Comparison of ENCODE assay signal across 15 mouse cellular contexts in the genomic region with DNA sequence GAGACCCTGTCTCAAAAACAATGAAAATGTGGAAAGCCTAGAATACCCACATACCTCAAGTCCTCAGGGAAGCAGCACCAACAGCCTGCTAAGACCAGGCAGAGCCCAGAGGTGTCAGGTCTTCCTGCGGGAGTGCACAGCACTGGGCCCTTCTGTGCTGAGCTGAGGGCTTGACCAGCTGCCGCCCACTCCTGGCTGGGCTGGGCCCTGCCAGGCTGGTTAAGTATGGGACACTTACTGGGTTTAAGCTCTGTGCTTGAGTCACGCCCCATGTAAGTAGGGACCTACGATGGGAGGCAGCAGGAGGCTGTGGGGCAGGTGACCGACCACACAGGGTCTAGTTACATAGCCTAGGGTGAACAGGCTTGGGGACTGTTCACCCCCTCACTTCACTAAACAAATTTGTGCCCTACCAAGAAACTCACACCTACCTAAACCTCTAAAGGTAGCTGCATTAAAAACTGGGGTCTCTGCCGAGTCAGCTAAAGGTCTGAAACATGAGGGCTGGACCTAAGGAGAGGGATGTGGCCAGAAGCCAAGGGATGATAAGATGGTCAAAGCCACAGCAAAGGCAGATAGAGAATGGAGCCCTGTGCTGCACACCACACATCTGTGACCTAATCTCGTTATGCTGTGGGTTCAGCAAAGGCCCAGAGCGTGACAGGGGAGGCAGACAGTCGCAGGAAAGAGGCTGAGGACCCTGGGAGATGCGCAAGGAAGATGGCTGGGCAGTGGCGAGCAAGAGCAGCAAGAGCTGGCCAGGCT. TPM values are rescaled to one million over a fixed set of nuclear protein-coding genes. Genes with fewer than 3 reads are reported as not detected.
A peak's percentile ranks its signal among the peaks of the same experiment; 100 is the strongest.
DNase-seq lines count a peak whose midpoint lies in the region; ATAC-seq and TF ChIP-seq lines count a peak whose summit lies in the region.
"Had no signal": no experiment of that assay in that cellular context is flagged by ENCODE, and none has a peak within 500 bp of the region (broad histone marks: within the 10 kb centered on the region; RNA-seq: fewer than 3 reads in every experiment).

No protein-coding gene starts in this region.

- no peaks in the 10 kb centered on the region for H3K27me3 ChIP-seq in forebrain, embryonic 10.5 days (ENCODE audit: poor library complexity, severe bottlenecking)
- H3K27me3 ChIP-seq in forebrain, embryonic 12.5 days: no peaks in the 10 kb centered on the region
- H3K27me3 ChIP-seq in C2C12 (ENCODE audit: control insufficient read depth, insufficient read depth, insufficient read length): no peaks in the 10 kb centered on the region
- H3K27me3 ChIP-seq in liver, embryonic 13.5 days: no peaks in the 10 kb centered on the region
- H3K27me3 ChIP-seq: forebrain, embryonic 13.5 days; heart, embryonic 15.5 days; neural tube, embryonic 15.5 days had no signal

- H3K4me2 ChIP-seq in forebrain, embryonic 12.5 days: no peak overlapping the region
- H3K4me2 ChIP-seq in liver, embryonic 13.5 days: peak overlapping the region; percentile 20; the same call in 1 of the 2 replicates
- H3K4me2 ChIP-seq: forebrain, embryonic 13.5 days; neural tube, embryonic 15.5 days had no signal

- no peak for DNase-seq in forebrain, embryonic 10.5 days (ENCODE audit: extremely low spot score, low spot score)
- no peak for DNase-seq in layer of hippocampus, adult 2 months (ENCODE audit: low spot score in 2 of 2)
- no peak for DNase-seq in layer of hippocampus, adult 9-10 months (ENCODE audit: low spot score)
- DNase-seq in liver, embryonic 13.5 days: peak; percentile 33
- DNase-seq in thymus, postnatal 36 days: no peak
- no peak for DNase-seq in left cerebral cortex, adult 9 months (ENCODE audit: low spot score in 2 of 2)
- DNase-seq: cerebellum, adult 2 months; kidney, postnatal 4 days; thymus, adult 2 months had no signal

- peak overlapping the region; percentile 33 for H3ac ChIP-seq in C2C12 (ENCODE audit: control insufficient read depth, insufficient read length, low read depth)

- TF ChIP-seq CTCF in layer of hippocampus, adult 2 months (conservative IDR thresholded peaks at IDR 0.05): no peak
- no peak for TF ChIP-seq CTCF in C2C12 (IDR thresholded peaks at IDR 0.05; ENCODE audit: control insufficient read depth, insufficient read depth, insufficient read length)

- no peak overlapping the region for H3K4me3 ChIP-seq in forebrain, embryonic 10.5 days
- no peak overlapping the region for H3K4me3 ChIP-seq in forebrain, embryonic 12.5 days (replicated peaks)
- no peak overlapping the region for H3K4me3 ChIP-seq in layer of hippocampus, adult 2 months
- no peak overlapping the region for H3K4me3 ChIP-seq in C2C12 (ENCODE audit: insufficient read depth, poor library complexity, severe bottlenecking)
- no peak overlapping the region for H3K4me3 ChIP-seq in liver, embryonic 13.5 days (replicated peaks)
- H3K4me3 ChIP-seq: forebrain, embryonic 13.5 days; heart, embryonic 15.5 days; neural tube, embryonic 15.5 days had no signal

- no peak overlapping the region for H3K9ac ChIP-seq in forebrain, embryonic 12.5 days
- H3K9ac ChIP-seq in liver, embryonic 13.5 days: peak overlapping the region; percentile 50
- H3K9ac ChIP-seq: forebrain, embryonic 13.5 days; heart, embryonic 15.5 days; neural tube, embryonic 15.5 days had no signal

- H3K79me3 ChIP-seq in C2C12 (ENCODE audit: low read depth): peaks cover 5% of the 10 kb centered on the region

- H3K79me2 ChIP-seq in C2C12 (ENCODE audit: control insufficient read depth, insufficient read depth): peaks cover 10% of the 10 kb centered on the region

- WGBS in forebrain, embryonic 10.5 days: 85% methylated on average over 11 of the region's 11 CpGs
- WGBS in forebrain, embryonic 12.5 days: 84% methylated on average over 11 of the region's 11 CpGs
- WGBS in liver, embryonic 13.5 days (ENCODE audit: insufficient replicate concordance): 36% methylated on average over 11 of the region's 11 CpGs

- H3K4me1 ChIP-seq in forebrain, embryonic 10.5 days: peaks cover 47% of the 10 kb centered on the region
- peaks cover 34% of the 10 kb centered on the region for H3K4me1 ChIP-seq in forebrain, embryonic 12.5 days
- H3K4me1 ChIP-seq in liver, embryonic 13.5 days (replicated peaks): peaks cover 93% of the 10 kb centered on the region

- H3K27ac ChIP-seq in forebrain, embryonic 10.5 days: 0 out of 2 replicates have a peak overlapping the region, but pooled peaks have one; percentile 12
- no peak overlapping the region for H3K27ac ChIP-seq in forebrain, embryonic 12.5 days
- peak overlapping the region; percentile 96 for H3K27ac ChIP-seq in layer of hippocampus, adult 2 months
- H3K27ac ChIP-seq in liver, embryonic 13.5 days: peak overlapping the region; percentile 84
- H3K27ac ChIP-seq: forebrain, embryonic 13.5 days; neural tube, embryonic 15.5 days had no signal

- no peaks in the 10 kb centered on the region for H3K9me3 ChIP-seq in forebrain, embryonic 10.5 days
- H3K9me3 ChIP-seq in forebrain, embryonic 12.5 days: no peaks in the 10 kb centered on the region
- no peaks in the 10 kb centered on the region for H3K9me3 ChIP-seq in liver, embryonic 13.5 days (replicated peaks)
- H3K9me3 ChIP-seq: forebrain, embryonic 13.5 days; heart, embryonic 15.5 days; neural tube, embryonic 15.5 days had no signal

- no peaks in the 10 kb centered on the region for H3K36me3 ChIP-seq in forebrain, embryonic 10.5 days (replicated peaks)
- no peaks in the 10 kb centered on the region for H3K36me3 ChIP-seq in forebrain, embryonic 12.5 days (replicated peaks)
- no peaks in the 10 kb centered on the region for H3K36me3 ChIP-seq in C2C12 (ENCODE audit: control insufficient read depth, insufficient read depth)
- H3K36me3 ChIP-seq in liver, embryonic 13.5 days: no peaks in the 10 kb centered on the region
- H3K36me3 ChIP-seq: heart, embryonic 15.5 days; neural tube, embryonic 15.5 days had no signal

- no peak for ATAC-seq in forebrain, embryonic 12.5 days (ENCODE audit: low FRiP score)
- ATAC-seq in liver, embryonic 13.5 days (ENCODE audit: low read depth): peak; percentile 47
- ATAC-seq: forebrain, embryonic 13.5 days; intestine, postnatal 0 days had no signal

TF ChIP-seq in C2C12, 6 proteins besides CTCF, POLR2A, EP300 and RAD21:
- no peak for TF ChIP-seq MYOD1 (IDR thresholded peaks at IDR 0.05; ENCODE audit: control insufficient read depth, insufficient read length, low read depth)

RNA-seq across cellular contexts. Expression of gene Crtc1, which starts 19.3 kb away (rescaled TPM):
- polyA plus RNA-seq in forebrain, embryonic 10.5 days (2016; fragmentation: Nextera tagmentation; extraction: Ambion mirVana): 14.8 and 16.4 TPM in 2 replicates
- 18.3 and 22.0 TPM in 2 replicates for polyA plus RNA-seq in forebrain, embryonic 12.5 days (2016; fragmentation: Nextera tagmentation; extraction: Ambion mirVana)
- total RNA-seq in layer of hippocampus, adult 2 months (2021): 100 to 1,000 TPM; 191 to 208 TPM
- polyA plus RNA-seq in C2C12 (2012; fragmentation: generic; extraction: Trizol): 11.7 TPM
- 3.9 and 4.9 TPM in 2 replicates for polyA plus RNA-seq in liver, embryonic 13.5 days (2015; fragmentation: Nextera tagmentation; extraction: Ambion mirVana)

RNA-seq across cellular contexts. Expression of gene Comp, which starts 46.7 kb away (rescaled TPM):
- 0.19 and 0.38 TPM in 2 replicates for polyA plus RNA-seq in forebrain, embryonic 10.5 days (2016; fragmentation: Nextera tagmentation; extraction: Ambion mirVana)
- polyA plus RNA-seq in forebrain, embryonic 12.5 days (2016; fragmentation: Nextera tagmentation; extraction: Ambion mirVana): 0.08 and 0.34 TPM in 2 replicates
- total RNA-seq in layer of hippocampus, adult 2 months (2021): under 1 TPM; 0.29 to 0.56 TPM
- 0.20 TPM for polyA plus RNA-seq in C2C12 (2012; fragmentation: generic; extraction: Trizol)
- polyA plus RNA-seq in liver, embryonic 13.5 days (2015; fragmentation: Nextera tagmentation; extraction: Ambion mirVana): 0.48 and 0.58 TPM in 2 replicates

RNA-seq across cellular contexts. Expression of gene Klhl26, which starts 56.7 kb away (rescaled TPM):
- polyA plus RNA-seq in forebrain, embryonic 10.5 days (2016; fragmentation: Nextera tagmentation; extraction: Ambion mirVana): 19.9 and 20.2 TPM in 2 replicates
- polyA plus RNA-seq in forebrain, embryonic 12.5 days (2016; fragmentation: Nextera tagmentation; extraction: Ambion mirVana): 18.3 and 18.6 TPM in 2 replicates
- total RNA-seq in layer of hippocampus, adult 2 months (2021): 10 to 100 TPM; 56.8 to 60.2 TPM
- 34.4 TPM for polyA plus RNA-seq in C2C12 (2012; fragmentation: generic; extraction: Trizol)
- 6.7 and 7.0 TPM in 2 replicates for polyA plus RNA-seq in liver, embryonic 13.5 days (2015; fragmentation: Nextera tagmentation; extraction: Ambion mirVana)
